Mouse (Mus musculus): ENCODE results near the gene Nupl2.

DNA sequence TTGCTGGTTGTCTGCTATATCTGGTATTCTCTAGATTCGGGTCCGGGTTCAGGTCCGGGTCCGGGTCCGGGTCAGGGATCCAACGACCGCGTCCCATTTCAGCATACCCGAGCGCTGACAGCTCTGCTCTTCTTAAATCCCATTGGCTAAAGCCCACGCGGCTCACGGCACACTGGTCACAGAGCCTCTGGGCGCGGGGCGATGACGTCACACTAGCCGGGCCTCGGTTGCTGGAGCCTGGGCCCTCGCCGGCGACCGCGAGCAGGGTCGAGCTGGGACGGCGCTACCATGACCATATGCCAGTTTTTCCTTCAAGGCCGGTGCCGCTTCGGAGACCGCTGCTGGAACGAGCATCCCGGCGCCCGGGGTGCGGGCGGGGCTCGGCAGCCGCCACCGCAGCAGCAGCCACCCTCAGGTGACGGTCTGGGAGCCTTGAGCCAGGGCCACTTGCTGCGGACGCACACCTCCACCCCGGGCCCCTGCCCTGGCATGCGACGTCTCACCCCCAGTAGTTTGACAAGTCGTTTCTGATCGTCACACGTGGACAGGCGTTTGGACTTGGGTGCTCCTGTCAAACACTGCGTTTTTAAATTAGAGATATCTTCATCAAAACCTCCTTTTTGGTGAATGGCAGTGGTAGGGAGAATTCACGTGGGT, at the start of gene Nupl2:
- TF ChIP-seq POLR2A (IDR thresholded peaks at IDR 0.05; ENCODE audit: insufficient read depth, low read depth, low read length) (peak; percentile 55), CTCF (IDR thresholded peaks at IDR 0.05) (no peak)

Data from heart, adult 2 months (tissue).